Comparison of ENCODE assay signal across 8 mouse cellular contexts in genomic region chrX:104179257-104179656, GRCm38 (mm10). TPM values are rescaled to one million over a fixed set of nuclear protein-coding genes. Genes with fewer than 3 reads are reported as not detected.
DNase-seq lines count a peak whose midpoint lies in the region; ATAC-seq and TF ChIP-seq lines count a peak whose summit lies in the region.

No protein-coding gene starts in this region.

- DNase-seq in A20 (ENCODE audit: low read depth, low spot score) (peak; percentile 29), MN1 (ENCODE audit: low spot score) (peak; percentile 22)
- peak; percentile 37 to 71 for DNase-seq in cerebellum, postnatal 25 days
- peak; percentile 55 for DNase-seq in kidney, adult 9 months
- no peak for DNase-seq in ovary, postnatal 36 days (ENCODE audit: low spot score)

- no peaks in the 10 kb centered on the region for H3K4me1 ChIP-seq in intestine, postnatal 0 days (replicated peaks; ENCODE audit: control insufficient read depth, insufficient read depth, low read length)
- no peaks in the 10 kb centered on the region for H3K4me1 ChIP-seq in intestine, embryonic 15.5 days (replicated peaks)

- no peak for ATAC-seq in intestine, postnatal 0 days
- no peak for ATAC-seq in intestine, embryonic 15.5 days
- ATAC-seq in megakaryocyte progenitor cell, adult 5-6 weeks (replicated peaks; ENCODE audit: poor library complexity), result peak; percentile 54

- no peaks in the 10 kb centered on the region for H3K36me3 ChIP-seq in intestine, postnatal 0 days (ENCODE audit: control insufficient read depth, insufficient read depth)
- H3K36me3 ChIP-seq in intestine, embryonic 15.5 days, result no peaks in the 10 kb centered on the region

- WGBS in intestine, postnatal 0 days, result 25% methylated on average over 2 of the region's 2 CpGs
- 22% methylated on average over 2 of the region's 2 CpGs for WGBS in intestine, embryonic 15.5 days

- no peaks in the 10 kb centered on the region for H3K9me3 ChIP-seq in intestine, postnatal 0 days (ENCODE audit: control insufficient read depth)
- H3K9me3 ChIP-seq in intestine, embryonic 15.5 days, result no peaks in the 10 kb centered on the region

- peaks cover 2% of the 10 kb centered on the region; the same call in 1 of the 2 replicates for H3K27me3 ChIP-seq in intestine, postnatal 0 days (replicated peaks; ENCODE audit: control insufficient read depth, insufficient read depth, low read length)
- H3K27me3 ChIP-seq in intestine, embryonic 15.5 days (replicated peaks), result no peaks in the 10 kb centered on the region

- no peak overlapping the region for H3K27ac ChIP-seq in intestine, postnatal 0 days (ENCODE audit: low read depth, low read length)
- no peak overlapping the region for H3K27ac ChIP-seq in intestine, embryonic 15.5 days

- H3K4me2 ChIP-seq in intestine, postnatal 0 days (replicated peaks; ENCODE audit: low read depth), result no peak overlapping the region
- no peak overlapping the region for H3K4me2 ChIP-seq in intestine, embryonic 15.5 days (replicated peaks)

- no peak overlapping the region for H3K4me3 ChIP-seq in intestine, postnatal 0 days (ENCODE audit: low read depth, low read length)
- no peak overlapping the region for H3K4me3 ChIP-seq in intestine, embryonic 15.5 days (replicated peaks)

- H3K9ac ChIP-seq in intestine, postnatal 0 days (ENCODE audit: low read depth, low read length), result no peak overlapping the region
- H3K9ac ChIP-seq in intestine, embryonic 15.5 days, result no peak overlapping the region

- peak; percentile 84 for TF ChIP-seq CTCF in intestine, postnatal 0 days (IDR thresholded peaks at IDR 0.05; ENCODE audit: low read depth)

RNA-seq across cellular contexts. Expression of gene Nexmif, which starts 21.7 kb away (rescaled TPM):
- polyA plus RNA-seq in intestine, postnatal 0 days (2015; fragmentation: Nextera tagmentation; extraction: Ambion mirVana), result 0.27 and 0.30 TPM in 2 replicates
- 0.56 and 0.57 TPM in 2 replicates for polyA plus RNA-seq in intestine, embryonic 15.5 days (2015; fragmentation: Nextera tagmentation; extraction: Ambion mirVana)
- not detected in 2 replicates for total RNA-seq in megakaryocyte progenitor cell, adult 5-6 weeks (2015)
- total RNA-seq in megakaryocyte progenitor cell, adult 5-6 weeks (2017), result not detected in 2 replicates
